Mouse (Mus musculus) heart, embryonic 16.5 days (tissue): ENCODE measurements around the gene Kif11. TPM values are rescaled to one million over a fixed set of nuclear protein-coding genes. Genes with fewer than 3 reads are reported as not detected.

Experiments
- polyA plus RNA-seq: library from polyadenylated mRNA; unstranded; fragments of >200 nt; fragmentation: Nextera tagmentation; extraction: Ambion mirVana; gene quantifications from 2 replicates; pipeline ENCODE4 v1.2.1, GENCODE M21; 2015

Gene Kif11
- polyA plus RNA-seq, 1 experiment from 2014 or later, result 51.5 TPM

Other genes starting within 250 kb of the Kif11 start
- gene March5, start 168.9 kb upstream of the Kif11 start, polyA plus RNA-seq, result 77.0 and 80.2 TPM in 2 replicates
- 7.4 and 8.2 TPM in 2 replicates for gene Cpeb3, start 167.8 kb upstream of the Kif11 start, polyA plus RNA-seq
- 81.9 and 85.6 TPM in 2 replicates for gene Ide, start 38.6 kb upstream of the Kif11 start, polyA plus RNA-seq
- gene Hhex, start 58.4 kb downstream of the Kif11 start, polyA plus RNA-seq, result 13.0 and 13.1 TPM in 2 replicates
- 18.7 and 20.5 TPM in 2 replicates for gene Exoc6, start 174.0 kb downstream of the Kif11 start, polyA plus RNA-seq